Mouse (Mus musculus) 3134 (cell line): ENCODE measurements at regions not wholly inside any gene's neighbourhood (a gene's known extent, or its start where the extent isn't known, plus 50 kb on each side); places are given as distances from the start of the nearest gene placed in this dataset.
A peak's percentile ranks its signal among the peaks of the same experiment; 100 is the strongest.
"Not testable (repeated sequence)": the region's sequence is repeated elsewhere in the genome, so short reads cannot be mapped to it uniquely, and the experiment has no call there.

Experiments used
- DNase-seq: peaks from one replicate; pipeline ENCODE4 v3.0.0-alpha.2; 2011; ENCODE audit warnings: low spot score; ENCODE audit not compliant: insufficient read length; ENCODE audit errors: extremely low read depth

DNA sequence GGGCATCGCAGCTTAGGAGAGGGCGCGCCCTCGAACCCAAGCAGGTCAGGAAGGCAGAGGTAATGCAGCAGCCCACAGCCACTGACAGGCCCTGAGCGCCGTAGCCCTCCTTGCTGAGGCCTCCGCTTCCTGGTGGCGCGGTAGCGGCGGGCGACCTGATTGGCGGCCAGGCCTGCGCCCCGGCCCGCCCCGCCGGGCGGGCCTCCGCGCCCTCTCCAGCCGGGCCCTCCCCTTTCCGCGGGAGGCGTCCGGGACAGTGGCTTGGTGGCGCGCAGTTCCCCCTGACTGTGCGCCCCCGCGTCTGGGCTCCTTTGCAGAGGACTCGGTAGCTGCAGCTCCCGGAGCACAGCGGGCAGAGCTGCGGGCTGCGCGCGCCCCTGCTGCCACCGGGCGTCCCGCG lies 242.1 kb downstream of the Gm21863 start:
- not testable (repeated sequence) for DNase-seq

GRCm38 (mm10) chr12:20196905-20197304 lies 242.6 kb downstream of the Gm21863 start:
- DNase-seq, result peak; percentile 4

GRCm38 (mm10) chr12:20223921-20224320 lies 269.6 kb downstream of the Gm21863 start:
- DNase-seq, result not testable (repeated sequence)

GRCm38 (mm10) chr12:20226831-20227230 lies 272.5 kb downstream of the Gm21863 start:
- DNase-seq, result not testable (repeated sequence)

- peak; percentile 9 for DNase-seq
Observed at GRCm38 (mm10) chr12:20227427-20228160, 273.3 kb downstream of the Gm21863 start.

- DNase-seq, result peak; percentile 7
Observed at GRCm38 (mm10) chr12:20228321-20228999, 274.2 kb downstream of the Gm21863 start.

- DNase-seq, result not testable (repeated sequence)
Observed at GRCm38 (mm10) chr12:20229441-20229840, 275.1 kb downstream of the Gm21863 start.

DNA sequence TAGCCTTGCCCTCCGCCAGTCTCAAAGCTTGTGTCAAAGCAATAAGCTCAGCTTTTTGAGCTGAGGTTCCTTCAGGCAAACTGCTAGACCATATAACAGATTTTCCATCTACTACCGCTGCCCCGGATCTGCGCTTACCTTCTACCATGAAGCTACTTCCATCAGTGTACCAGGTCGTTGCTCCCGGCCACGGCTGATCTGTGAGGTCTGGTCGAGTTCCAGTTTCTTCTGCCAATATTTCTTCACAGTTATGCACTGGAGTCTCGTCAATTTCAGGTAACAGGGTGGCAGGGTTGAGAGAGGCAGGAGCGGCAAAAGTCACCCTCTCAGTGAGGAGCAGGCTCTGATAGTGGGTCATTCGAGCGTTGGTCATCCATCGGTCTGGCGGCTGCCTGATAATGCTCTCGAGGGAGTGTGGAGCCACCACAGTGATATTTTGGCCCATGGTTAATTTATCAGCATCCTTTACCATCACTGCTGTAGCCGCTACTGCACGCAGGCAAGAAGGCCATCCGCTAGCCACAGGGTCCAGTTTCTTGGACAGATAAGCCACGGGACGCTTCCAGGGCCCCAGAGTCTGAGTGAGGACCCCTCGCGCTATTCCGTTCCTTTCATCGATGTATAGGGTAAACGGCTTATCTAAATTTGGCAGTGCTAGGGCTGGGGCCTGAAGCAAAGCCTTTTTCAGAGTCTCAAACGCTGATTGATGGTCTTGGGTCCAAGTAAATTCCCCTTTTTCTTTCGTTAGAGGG lies 276.0 kb downstream of the Gm21863 start:
- peak; percentile 9 for DNase-seq

- peak; percentile 13 for DNase-seq
Observed at GRCm38 (mm10) chr12:20230893-20231235, 276.6 kb downstream of the Gm21863 start.

DNA sequence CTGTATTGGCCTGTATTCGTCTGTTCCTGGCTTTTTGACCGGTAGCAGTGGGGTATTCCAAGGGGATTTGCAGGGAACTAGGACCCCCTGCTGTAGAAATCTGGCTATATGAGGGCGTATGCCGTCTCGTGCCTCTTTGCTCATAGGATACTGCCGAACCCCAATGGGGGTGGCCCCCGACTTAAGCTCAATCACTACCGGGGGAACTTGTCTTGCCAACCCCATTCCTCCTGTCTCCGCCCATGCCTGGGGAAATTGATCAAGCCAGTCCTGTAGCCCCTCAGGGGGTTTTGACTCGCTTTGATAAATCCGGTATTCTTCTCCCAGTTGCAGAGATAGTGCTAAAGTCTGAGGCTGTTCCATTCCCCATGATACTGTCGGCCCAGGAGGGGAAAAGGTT lies 277.2 kb downstream of the Gm21863 start:
- peak; percentile 9 for DNase-seq

DNA sequence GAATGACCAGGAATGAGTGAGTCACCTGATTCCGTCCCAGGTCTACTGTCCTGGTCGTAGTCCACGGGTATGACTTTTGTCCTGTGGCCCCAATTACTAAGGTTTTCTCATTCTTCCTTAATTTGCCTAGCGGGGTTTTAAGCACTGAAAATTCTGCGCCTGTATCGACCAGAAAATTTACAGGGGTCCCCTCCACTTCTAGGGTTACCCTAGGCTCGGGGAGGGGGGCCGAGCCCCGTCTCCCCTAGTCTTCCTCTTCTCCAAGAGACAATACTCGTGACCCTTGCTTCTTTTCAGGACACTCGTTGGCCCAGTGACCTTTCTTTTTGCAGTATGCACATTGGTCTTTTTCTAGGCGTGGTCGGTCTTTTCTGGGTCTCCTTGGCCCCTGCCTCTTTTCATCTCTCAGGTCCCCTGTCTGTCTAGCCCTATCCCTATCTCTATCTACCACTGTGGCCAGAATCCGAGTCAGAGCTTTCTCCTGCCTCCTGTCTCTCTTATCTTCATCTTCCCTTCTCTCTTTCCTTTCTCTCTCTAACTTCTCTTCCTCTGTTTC lies 277.8 kb downstream of the Gm21863 start:
- no peak for DNase-seq

GRCm38 (mm10) chr12:20232746-20233453 lies 278.6 kb downstream of the Gm21863 start:
- DNase-seq, result peak; percentile 31

DNA sequence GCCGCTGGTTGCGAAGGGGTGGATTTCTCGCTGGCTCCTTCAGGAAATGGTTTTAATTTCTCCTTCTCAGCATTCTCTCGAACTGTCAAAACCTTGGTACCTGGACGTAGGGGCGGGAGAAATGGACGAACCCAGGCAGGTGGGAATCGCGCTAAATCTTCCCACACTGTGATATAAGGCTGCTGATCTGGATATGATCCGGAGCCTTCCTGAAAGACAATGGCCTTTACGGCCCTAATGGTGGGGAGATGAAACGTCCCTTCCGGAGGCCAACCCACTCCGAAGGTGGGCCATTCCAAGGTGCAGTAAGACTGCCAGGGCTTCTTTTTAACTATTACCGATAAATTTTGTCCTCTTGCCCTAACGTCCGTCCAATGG lies 279.1 kb downstream of the Gm21863 start:
- DNase-seq, result no peak

- peak; percentile 47 for DNase-seq
Observed at GRCm38 (mm10) chr12:20233871-20234307, 279.6 kb downstream of the Gm21863 start.
